Mouse (Mus musculus) lung, postnatal 4 days (tissue): ENCODE measurements around the gene Reps1.
"Not testable (repeated sequence)": the region's sequence is repeated elsewhere in the genome, so short reads cannot be mapped to it uniquely, and the experiment has no call there.

Experiments used
- DNase-seq, 2 experiments: peaks; one replicate each; pipeline ENCODE4 v3.0.0; 2021

Gene Reps1

GRCm38 (mm10) chr10:18064606-18065228 is 9.1 kb downstream of the Reps1 start:
- no peak for DNase-seq

GRCm38 (mm10) chr10:18066031-18066439 is 10.4 kb downstream of the Reps1 start:
- DNase-seq = no peak

DNA sequence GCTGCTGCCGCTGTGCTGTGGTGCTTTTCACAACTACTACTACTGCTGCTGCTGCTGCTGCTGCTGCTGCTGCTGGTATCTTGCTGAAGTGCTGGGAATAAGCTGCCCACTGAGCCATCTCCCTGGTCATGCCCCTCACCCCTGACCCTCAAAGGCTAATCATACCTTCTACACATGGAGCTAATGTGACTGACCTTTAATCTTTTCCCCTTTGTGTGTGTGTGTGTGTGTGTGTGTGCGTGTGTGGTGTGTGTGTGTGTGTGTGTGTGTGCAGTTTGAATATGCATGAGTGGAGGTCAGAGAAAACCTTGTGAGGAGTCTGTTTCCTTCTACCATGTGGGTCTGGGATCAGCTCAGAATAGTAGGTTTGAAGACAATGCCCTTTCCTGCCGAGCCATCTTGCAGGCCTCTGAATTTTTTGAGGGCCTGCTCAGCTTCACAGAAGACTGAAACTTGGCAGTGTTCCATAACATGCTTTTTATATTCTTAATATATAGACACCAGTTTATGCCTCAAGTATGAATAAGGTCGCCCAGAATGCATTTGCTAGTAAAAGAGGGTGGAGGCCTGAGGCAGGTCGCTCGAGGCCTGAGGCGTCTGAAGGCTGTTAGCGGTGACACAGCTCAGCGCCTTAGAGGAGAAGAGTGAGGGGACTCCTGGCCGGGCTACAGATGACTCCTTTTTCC is 12.2 kb downstream of the Reps1 start:
- DNase-seq = no peak

DNA sequence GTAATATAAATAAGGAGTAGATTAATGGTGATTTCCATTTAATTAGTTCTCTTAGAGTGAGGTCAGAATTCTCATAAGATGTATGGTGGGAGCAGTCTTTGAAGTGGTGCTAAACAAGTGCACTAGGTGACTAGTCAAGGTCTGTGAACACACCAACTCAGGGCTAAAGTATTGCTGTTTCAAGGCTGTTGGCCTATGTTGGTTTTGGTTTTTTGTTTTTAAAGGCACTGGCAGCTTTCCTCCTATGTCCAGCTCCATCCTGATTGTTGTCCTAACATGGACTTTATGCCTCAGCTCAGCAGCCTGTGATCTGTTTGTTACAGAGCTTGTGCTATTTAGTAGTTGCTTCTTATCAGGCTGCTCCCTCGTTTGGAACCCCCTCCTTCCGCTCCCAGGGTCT is 13.2 kb downstream of the Reps1 start:
- no peak for DNase-seq

DNA sequence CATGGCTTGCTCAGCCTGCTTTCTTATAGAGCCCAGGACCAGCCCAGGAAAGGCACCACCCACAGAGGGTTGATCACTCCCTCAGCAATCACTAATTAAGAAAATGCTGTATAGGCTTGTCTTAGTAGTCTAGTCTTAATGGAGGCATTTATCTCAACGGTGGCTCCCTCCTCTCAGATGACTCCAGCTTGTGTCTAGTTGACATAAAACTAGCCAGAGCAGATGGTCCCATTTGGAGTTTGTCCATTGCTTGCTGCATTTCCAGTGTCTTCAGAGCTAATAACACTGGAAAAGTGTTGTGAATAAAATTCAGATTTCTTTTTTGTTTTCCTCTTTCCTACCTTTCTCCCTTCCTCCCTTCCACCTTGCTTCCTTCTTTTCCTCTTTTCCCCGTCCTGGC is 13.9 kb downstream of the Reps1 start:
- no peak for DNase-seq

DNA sequence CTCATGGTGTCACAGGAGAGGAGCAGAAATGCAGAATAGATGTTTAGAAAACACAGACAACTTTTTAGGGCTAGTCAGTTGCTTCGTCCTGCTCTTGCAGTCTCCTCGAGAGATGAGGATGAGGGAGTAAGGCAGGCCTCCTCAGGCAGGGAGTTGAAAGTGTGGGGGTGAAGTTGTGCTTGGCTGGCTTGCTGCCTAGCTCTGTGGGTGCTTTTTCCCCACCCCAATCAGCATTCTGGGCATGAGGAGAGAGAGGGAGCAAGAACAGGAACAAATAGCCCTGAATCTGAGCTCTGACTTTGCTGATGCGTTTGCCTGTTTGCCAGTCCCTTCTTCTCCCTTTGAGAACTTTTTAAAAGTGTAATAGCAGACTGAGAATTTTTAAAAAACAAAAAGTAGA is 14.5 kb downstream of the Reps1 start:
- DNase-seq = no peak

- no peak for DNase-seq
These were observed 15.0 kb downstream of the Reps1 start for GRCm38 (mm10) chr10:18070616-18071015.

- no peak for DNase-seq
These were observed 17.2 kb downstream of the Reps1 start for GRCm38 (mm10) chr10:18072871-18073270.

- no peak for DNase-seq
These were observed 18.9 kb downstream of the Reps1 start for GRCm38 (mm10) chr10:18074383-18075075.

DNA sequence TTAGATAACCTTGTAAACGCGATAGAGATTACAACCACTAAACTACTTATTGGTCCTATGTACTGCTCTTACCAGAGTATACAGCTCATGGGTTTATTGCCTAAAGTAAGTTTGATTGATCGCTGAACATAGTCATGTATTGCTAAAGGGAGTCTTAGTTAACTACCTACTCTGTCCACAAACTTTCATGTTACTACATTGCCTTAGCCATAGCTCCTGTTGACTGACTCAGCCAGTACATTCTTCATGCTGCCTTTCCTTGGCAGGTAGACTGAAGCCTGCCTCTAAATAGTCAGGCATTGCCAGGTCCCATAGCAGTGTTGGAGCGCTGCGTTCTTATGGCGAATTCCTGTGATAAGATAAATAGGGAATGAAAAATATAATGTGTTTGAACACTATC is 20.2 kb downstream of the Reps1 start:
- DNase-seq = no peak

- no peak for DNase-seq
These were observed 25.9 kb downstream of the Reps1 start for GRCm38 (mm10) chr10:18081536-18081935.

GRCm38 (mm10) chr10:18082772-18083171 is 27.1 kb downstream of the Reps1 start:
- no peak for DNase-seq

- DNase-seq = no peak
These were observed 35.0 kb downstream of the Reps1 start for GRCm38 (mm10) chr10:18090691-18091090.

- DNase-seq = no peak
These were observed 46.5 kb downstream of the Reps1 start for GRCm38 (mm10) chr10:18102166-18102565.

DNA sequence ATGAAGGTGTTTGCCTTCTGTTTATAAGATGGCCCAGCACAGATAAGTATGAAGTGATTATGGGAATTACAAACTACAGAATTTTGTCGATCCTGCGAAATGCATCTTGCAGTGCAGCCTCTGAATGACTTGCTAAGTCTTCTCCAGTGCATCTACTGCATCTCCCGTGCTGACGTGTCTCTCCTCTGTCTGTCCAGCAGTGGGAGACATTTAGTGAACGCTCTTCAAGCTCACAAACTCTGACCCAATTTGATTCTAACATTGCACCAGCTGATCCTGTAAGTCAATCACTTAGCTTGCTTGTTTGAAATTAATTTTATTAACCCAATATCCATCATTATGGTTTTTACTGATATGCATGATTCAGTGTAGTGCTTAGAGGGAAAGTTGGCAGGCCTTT is 51.8 kb downstream of the Reps1 start:
- DNase-seq = no peak

DNA sequence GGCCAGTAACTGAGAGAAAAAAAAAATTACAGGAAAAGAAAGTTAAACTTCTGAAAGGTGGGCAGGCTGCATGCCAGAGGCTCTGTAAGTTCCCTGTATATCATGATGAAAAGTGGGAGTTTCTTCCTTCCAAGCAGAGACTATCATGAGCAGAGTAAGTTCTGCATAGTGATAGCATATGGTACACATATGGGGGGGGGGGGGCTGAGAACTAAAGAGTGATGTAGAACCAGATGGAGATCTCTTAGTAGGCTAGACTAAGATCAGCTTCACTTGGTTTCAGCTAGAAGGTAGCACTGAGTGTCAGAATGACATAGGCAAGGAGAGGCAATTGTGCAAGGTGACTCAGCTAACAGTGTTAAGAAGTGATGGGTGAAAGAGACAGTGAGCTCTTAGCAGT is 55.3 kb downstream of the Reps1 start:
- DNase-seq = no peak

DNA sequence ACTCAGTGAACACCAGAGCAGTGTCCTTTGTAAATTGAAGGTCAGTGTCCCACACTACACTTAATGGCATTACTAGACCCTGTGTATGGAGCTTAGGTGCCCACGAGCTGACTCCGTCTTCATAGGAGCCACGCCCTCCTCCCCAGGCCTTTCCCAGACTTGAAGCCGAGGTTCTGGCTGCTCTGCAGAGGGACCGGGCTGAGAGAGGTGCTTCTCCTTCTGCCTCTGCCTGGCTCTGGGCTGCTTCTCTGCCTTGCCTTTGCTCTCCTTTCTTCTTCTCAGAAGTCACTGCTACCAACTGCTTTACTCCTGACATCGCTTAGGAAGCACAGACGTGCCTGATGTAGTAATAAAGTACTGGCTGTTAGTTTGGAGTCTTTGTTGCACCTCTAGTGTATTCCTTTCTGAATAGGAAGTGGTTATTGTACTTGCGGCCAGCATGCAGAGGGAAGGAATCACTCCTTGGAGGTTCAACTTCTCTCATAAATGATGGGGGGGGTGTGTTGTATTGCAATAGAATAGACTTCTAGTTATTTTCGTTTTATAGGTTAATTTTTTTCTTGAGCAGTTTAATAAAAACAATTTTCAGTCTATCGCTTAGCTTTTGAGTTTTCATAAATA is 57.9 kb downstream of the Reps1 start:
- DNase-seq = no peak

DNA sequence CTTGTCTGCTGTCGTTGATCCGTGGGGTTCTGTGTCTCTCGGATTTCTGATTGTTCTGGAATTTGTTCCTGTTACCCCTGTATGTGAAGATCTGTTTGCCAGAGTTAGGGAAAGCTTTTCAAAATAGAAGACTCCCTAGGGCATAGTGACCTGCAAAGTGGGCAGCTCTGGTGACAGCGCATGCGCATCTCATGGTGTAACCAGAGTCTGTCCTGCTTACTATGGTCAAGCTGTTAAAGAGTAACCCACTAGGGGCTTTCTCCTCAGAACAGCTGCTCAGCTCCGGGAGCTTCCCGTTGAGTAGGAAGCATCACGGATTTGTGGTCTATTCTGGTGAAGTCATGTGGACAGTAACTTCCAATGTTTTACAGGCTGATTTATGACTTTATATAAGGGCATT is 62.7 kb downstream of the Reps1 start:
- no peak for DNase-seq

DNA sequence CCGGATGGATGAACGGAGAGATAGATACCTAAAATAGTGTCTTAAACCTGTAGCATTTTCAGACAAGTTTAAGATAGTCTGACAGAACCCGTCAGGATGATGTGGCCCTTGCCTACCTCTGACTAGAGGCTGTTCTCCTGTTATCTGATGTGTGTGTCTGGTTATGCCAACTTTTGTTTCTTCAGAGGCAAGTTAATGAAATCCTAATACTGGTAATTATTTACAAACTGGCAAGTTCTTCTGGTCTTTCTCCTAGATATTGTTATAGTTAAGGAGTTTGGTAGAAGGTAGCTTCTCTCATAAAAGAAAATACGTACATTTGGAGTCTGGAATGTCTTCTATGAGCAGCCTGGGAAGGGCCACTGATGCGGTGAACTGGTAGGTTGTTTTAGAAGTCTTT is 74.6 kb downstream of the Reps1 start:
- no peak for DNase-seq

DNA sequence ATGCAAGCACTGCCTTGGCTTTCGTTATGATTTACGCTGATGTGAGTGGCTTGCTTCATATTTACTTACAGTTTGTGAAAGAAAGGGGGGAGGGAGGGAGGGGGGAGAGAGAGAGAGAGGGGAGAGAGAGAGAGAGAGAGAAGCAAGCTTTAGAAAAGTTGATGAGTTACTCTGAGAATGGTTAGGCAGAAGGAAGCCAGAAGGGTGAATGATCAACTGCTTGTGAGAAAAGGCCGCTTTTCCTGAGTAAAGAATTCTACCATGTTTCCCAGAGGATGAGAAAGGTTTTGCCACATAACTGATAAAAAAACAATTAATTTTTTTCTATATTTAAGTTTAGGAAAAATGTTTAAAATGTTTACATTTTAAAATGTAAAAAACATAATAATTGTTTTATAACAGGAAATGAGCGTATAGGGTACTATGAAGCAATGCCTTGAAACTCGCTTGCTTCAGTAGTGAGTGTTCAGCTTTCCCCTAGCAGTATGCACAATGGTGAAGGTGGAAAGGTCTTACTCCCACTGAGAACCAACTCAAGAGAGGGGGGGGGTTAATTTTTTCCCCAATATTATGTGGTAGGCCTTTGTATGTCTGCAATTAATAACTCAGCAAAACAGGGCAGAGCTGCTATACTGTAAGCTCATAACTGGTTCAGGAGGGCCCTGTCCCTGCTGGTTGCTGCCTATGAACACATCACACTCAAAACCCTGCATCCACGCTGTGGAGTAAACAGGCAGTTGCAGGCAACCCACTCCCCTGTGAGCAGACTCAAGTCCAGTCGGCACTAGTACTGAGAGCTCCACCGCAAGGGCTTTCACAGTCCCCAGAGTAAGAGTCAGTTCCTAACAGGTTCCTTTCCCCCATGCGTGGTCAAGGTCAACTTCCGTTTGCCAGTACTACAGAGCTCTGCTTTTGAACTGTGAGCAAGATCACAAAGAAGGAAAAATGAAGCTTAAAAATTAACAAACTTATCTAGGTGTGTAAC is 76.3 kb downstream of the Reps1 start:
- no peak for DNase-seq

- DNase-seq = not testable (repeated sequence)
These were observed 83.3 kb downstream of the Reps1 start for GRCm38 (mm10) chr10:18138853-18139503.

- no peak for DNase-seq
These were observed 84.0 kb downstream of the Reps1 start for GRCm38 (mm10) chr10:18139615-18140014.
